Mouse (Mus musculus): ENCODE data around the gene Enpp7.

Gene Enpp7

GRCm38 (mm10) chr11:118998540-118999265 lies 10.7 kb downstream of the Enpp7 start:
- peak; percentile 87 for DNase-seq

GRCm38 (mm10) chr11:118999361-118999804 lies 11.4 kb downstream of the Enpp7 start:
- peak; percentile 34 for DNase-seq

GRCm38 (mm10) chr11:119000877-119001276 lies 12.9 kb downstream of the Enpp7 start:
- DNase-seq = no peak

GRCm38 (mm10) chr11:119001493-119002128 lies 13.6 kb downstream of the Enpp7 start:
- no peak for DNase-seq

- no peak for DNase-seq
Observed at GRCm38 (mm10) chr11:119005547-119006275, 17.7 kb downstream of the Enpp7 start.

- DNase-seq = no peak
Observed at GRCm38 (mm10) chr11:119006462-119006861, 18.5 kb downstream of the Enpp7 start.

GRCm38 (mm10) chr11:119007461-119008456 lies 19.8 kb downstream of the Enpp7 start:
- DNase-seq = no peak

- no peak for DNase-seq
Observed at GRCm38 (mm10) chr11:119014455-119014854, 26.5 kb downstream of the Enpp7 start.

GRCm38 (mm10) chr11:119017506-119017905 lies 29.5 kb downstream of the Enpp7 start:
- DNase-seq = no peak

GRCm38 (mm10) chr11:119021180-119021579 lies 33.2 kb downstream of the Enpp7 start:
- no peak for DNase-seq

GRCm38 (mm10) chr11:119022068-119022894 lies 34.3 kb downstream of the Enpp7 start:
- no peak for DNase-seq

- DNase-seq = peak; percentile 77
Observed at GRCm38 (mm10) chr11:119022895-119023615, 35.1 kb downstream of the Enpp7 start, which contains the start of gene Cbx2. TSS of gene Cbx2 (plus strand) at chr11:119022962.

GRCm38 (mm10) chr11:119023616-119023980 lies 35.6 kb downstream of the Enpp7 start:
- DNase-seq = no peak

GRCm38 (mm10) chr11:119024260-119024659 lies 36.3 kb downstream of the Enpp7 start:
- DNase-seq = no peak

- DNase-seq = no peak
Observed at GRCm38 (mm10) chr11:119026203-119026602, 38.2 kb downstream of the Enpp7 start.

- DNase-seq = peak; percentile 76
Observed at GRCm38 (mm10) chr11:119033874-119034558, 46.0 kb downstream of the Enpp7 start.

- DNase-seq = no peak
Observed at GRCm38 (mm10) chr11:119034635-119035034, 46.6 kb downstream of the Enpp7 start.

- no peak for DNase-seq
Observed at GRCm38 (mm10) chr11:119035094-119035685, 47.2 kb downstream of the Enpp7 start.

GRCm38 (mm10) chr11:119035686-119036165 lies 47.7 kb downstream of the Enpp7 start:
- DNase-seq = no peak

- no peak for DNase-seq
Observed at GRCm38 (mm10) chr11:119036447-119036846, 48.5 kb downstream of the Enpp7 start.

Data from cerebellum, adult 8-10 months (tissue).